Mouse (Mus musculus): ENCODE measurements around the gene Mn1.

- TF ChIP-seq CTCF (IDR thresholded peaks at IDR 0.05; ENCODE audit: control insufficient read depth, insufficient read depth, low read length) (no peak), POLR2A (IDR thresholded peaks at IDR 0.05; ENCODE audit: borderline replicate concordance, control insufficient read depth, low read depth, low read length) (no peak)
These were observed 58.6 kb downstream of the Mn1 start for GRCm38 (mm10) chr5:111475721-111476120.

All from bone marrow, adult 2 months (tissue).